Mouse (Mus musculus) bone marrow macrophage, adult 2 months (primary cell): ENCODE results near the gene Prune1. TPM values are rescaled to one million over a fixed set of nuclear protein-coding genes. Genes with fewer than 3 reads are reported as not detected.
A peak's percentile ranks its signal among the peaks of the same experiment; 100 is the strongest.

Experiments
- H3K27ac ChIP-seq: 2 replicates; pipeline ENCODE4 v1.5.1; 2012; ENCODE audit warnings: low read depth, low read length; ENCODE audit not compliant: insufficient read depth
- H3K4me1 ChIP-seq: 2 replicates; pipeline ENCODE4 v1.6.1; 2012; ENCODE audit warnings: low read length; ENCODE audit not compliant: control insufficient read depth, insufficient read depth
- H3K4me3 ChIP-seq: 2 replicates; pipeline ENCODE4 v1.5.1; 2012; ENCODE audit warnings: mild to moderate bottlenecking, low read length, moderate library complexity; ENCODE audit not compliant: insufficient read depth
- CTCF ChIP-seq: IDR thresholded peaks from 2 replicates; pipeline ENCODE4 v1.5.1; 2012; ENCODE audit warnings: low read depth, mild to moderate bottlenecking, low read length, moderate library complexity
- POLR2A ChIP-seq: IDR thresholded peaks from 2 replicates; pipeline ENCODE4 v1.6.1; 2012; ENCODE audit warnings: mild to moderate bottlenecking, low read depth, low read length, borderline replicate concordance
- polyA plus RNA-seq: library from polyadenylated mRNA; stranded (reverse); fragments of >200 nt; gene quantifications from 2 replicates; pipeline ENCODE4 v1.2.4, GENCODE M21; 2012; ENCODE audit not compliant: missing spikeins, insufficient read depth, insufficient read length

Gene Prune1
- polyA plus RNA-seq, 1 experiment: 16.6 TPM

GRCm38 (mm10) chr3:95232771-95233170, 49.1 kb downstream of the Prune1 start:
- Histone ChIP-seq H3K4me1 (peaks cover 22% of the 10 kb centered on the region), H3K4me3 (no peak overlapping the region), H3K27ac (no peak overlapping the region; the same call in 1 of the 2 replicates)
- TF ChIP-seq POLR2A: no peak
- TF ChIP-seq CTCF: no peak

GRCm38 (mm10) chr3:95231298-95232221, 50.3 kb downstream of the Prune1 start, which contains the start of gene Mllt11:
Mllt11 (minus strand) TSS chr3:95232171.
- H3K27ac ChIP-seq: peak within 1 kb of the TSS; percentile 99
- TF ChIP-seq CTCF: no peak
- TF ChIP-seq POLR2A: no peak
- H3K4me1 ChIP-seq: peaks cover 18% of the 10 kb centered on the region
- H3K4me3 ChIP-seq: peak within 1 kb of the TSS; percentile 88

GRCm38 (mm10) chr3:95230495-95231297, 51.2 kb downstream of the Prune1 start:
- Histone ChIP-seq H3K27ac (peak overlapping the region; percentile 99), H3K4me1 (peaks cover 18% of the 10 kb centered on the region), H3K4me3 (peak overlapping the region; percentile 88)
- TF ChIP-seq CTCF: no peak
- no peak for TF ChIP-seq POLR2A

- H3K27ac ChIP-seq: peak overlapping the region; percentile 99
- H3K4me3 ChIP-seq: peak overlapping the region; percentile 88
- TF ChIP-seq CTCF (no peak), POLR2A (no peak)
- peaks cover 18% of the 10 kb centered on the region for H3K4me1 ChIP-seq
Measured at GRCm38 (mm10) chr3:95229781-95230494, 51.9 kb downstream of the Prune1 start.

- H3K4me3 ChIP-seq: peak overlapping the region; percentile 88
- peak overlapping the region; percentile 99 for H3K27ac ChIP-seq
- H3K4me1 ChIP-seq: peaks cover 18% of the 10 kb centered on the region
- TF ChIP-seq POLR2A: no peak
- TF ChIP-seq CTCF: no peak
Measured at GRCm38 (mm10) chr3:95228894-95229780, 52.7 kb downstream of the Prune1 start.

- Histone ChIP-seq H3K4me1 (peaks cover 18% of the 10 kb centered on the region), H3K27ac (peak within 1 kb of the TSS; percentile 99), H3K4me3 (peak within 1 kb of the TSS; percentile 88)
- TF ChIP-seq POLR2A: peak; percentile 9; the same call in 1 of the 2 replicates
- no peak for TF ChIP-seq CTCF
Measured at GRCm38 (mm10) chr3:95228148-95228893, 53.6 kb downstream of the Prune1 start, which contains the start of gene Cdc42se1. Cdc42se1 (plus strand) TSS chr3:95228732.

- TF ChIP-seq CTCF (no peak), POLR2A (no peak)
- Histone ChIP-seq H3K4me1 (peaks cover 11% of the 10 kb centered on the region), H3K4me3 (peak overlapping the region; percentile 55), H3K27ac (peak overlapping the region; percentile 26)
Measured at GRCm38 (mm10) chr3:95227214-95227613, 54.7 kb downstream of the Prune1 start.

GRCm38 (mm10) chr3:95224295-95224694, 57.6 kb downstream of the Prune1 start:
- H3K4me1 ChIP-seq: no peaks in the 10 kb centered on the region; the same call in 1 of the 2 replicates
- no peak for TF ChIP-seq POLR2A
- no peak for TF ChIP-seq CTCF
- H3K4me3 ChIP-seq: no peak overlapping the region
- H3K27ac ChIP-seq: no peak overlapping the region
